Mouse (Mus musculus) intestine, embryonic 16.5 days (tissue): ENCODE data around the gene Slc43a3. TPM values are rescaled to one million over a fixed set of nuclear protein-coding genes. Genes with fewer than 3 reads are reported as not detected.

Experiments
- ATAC-seq: fragments of 200-750 bp; cut with Nextera tagmentation; 2 replicates; pipeline ENCODE4 v1.8.0; 2017; ENCODE audit warnings: moderate TSS enrichment, moderate library complexity
- H3K27ac ChIP-seq: fragments of 300-500 bp; sonication (generic); 2 replicates; pipeline ENCODE4 v1.5.1; 2014; ENCODE audit warnings: mild to moderate bottlenecking, low read length
- H3K27me3 ChIP-seq: fragments of 300-500 bp; sonication (generic); replicated peaks from 2 replicates; pipeline ENCODE4 v1.6.1; 2014; ENCODE audit warnings: low read length, control low read depth, mixed read lengths; ENCODE audit not compliant: control insufficient read depth, insufficient read depth
- H3K36me3 ChIP-seq: fragments of 300-500 bp; sonication (generic); 2 replicates; pipeline ENCODE4 v1.6.1; 2014; ENCODE audit warnings: low read length, control low read depth; ENCODE audit not compliant: control insufficient read depth, insufficient read depth
- H3K4me1 ChIP-seq: fragments of 300-500 bp; sonication (generic); 2 replicates; pipeline ENCODE4 v1.6.1; 2014; ENCODE audit warnings: low read length, control low read depth, mixed read lengths; ENCODE audit not compliant: control insufficient read depth, insufficient read depth
- H3K4me2 ChIP-seq: fragments of 300-500 bp; sonication (generic); 2 replicates; pipeline ENCODE4 v1.6.1; 2014; ENCODE audit warnings: low read depth, low read length, control low read depth
- H3K4me3 ChIP-seq: fragments of 300-500 bp; sonication (generic); 2 replicates; pipeline ENCODE4 v1.5.1; 2014; ENCODE audit warnings: mild to moderate bottlenecking, low read length
- H3K9ac ChIP-seq: fragments of 300-500 bp; sonication (generic); 2 replicates; pipeline ENCODE4 v1.6.1; 2014; ENCODE audit warnings: low read depth, low read length
- H3K9me3 ChIP-seq: fragments of 300-500 bp; sonication (generic); 2 replicates; pipeline ENCODE4 v1.6.1; 2016; ENCODE audit warnings: low read length, control low read depth; ENCODE audit not compliant: control insufficient read depth
- WGBS: fragments of 180-500 bp; shearing (Covaris S2); extraction: QIAGEN DNeasy Blood & Tissue Kit; methylation state at CpG from one replicate; pipeline ENCODE4 v1.1.7; 2014; 5-methylcytosine and 5-hydroxymethylcytosine counted together
- polyA plus RNA-seq: library from polyadenylated mRNA; unstranded; fragments of >200 nt; fragmentation: Nextera tagmentation; extraction: Ambion mirVana; gene quantifications from 2 replicates; pipeline ENCODE4 v1.2.1, GENCODE M21; 2015

Slc43a3 gene
- polyA plus RNA-seq, 1 experiment from 2014 or later, result 47.7 TPM

DNA sequence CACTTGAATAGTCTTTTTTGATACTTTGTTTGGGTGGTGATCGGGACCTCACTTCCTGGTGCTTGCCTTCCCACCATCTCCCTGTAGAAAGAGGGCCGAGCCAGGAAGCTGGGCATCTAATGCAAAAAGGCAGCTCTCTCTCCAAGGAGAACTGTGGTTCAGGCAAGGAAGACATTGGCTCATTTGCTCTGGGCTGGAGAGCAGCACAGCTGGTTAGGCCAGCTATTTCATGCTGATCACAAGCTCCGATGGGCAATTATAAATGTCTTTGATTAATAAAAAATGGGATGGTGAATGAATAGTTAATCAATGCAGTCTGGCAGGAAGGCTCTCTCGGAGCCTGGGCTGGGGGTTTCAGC lies 1.8 kb upstream of the Slc43a3 start:
- WGBS, result 62% methylated on average over 4 of the region's 4 CpGs

DNA sequence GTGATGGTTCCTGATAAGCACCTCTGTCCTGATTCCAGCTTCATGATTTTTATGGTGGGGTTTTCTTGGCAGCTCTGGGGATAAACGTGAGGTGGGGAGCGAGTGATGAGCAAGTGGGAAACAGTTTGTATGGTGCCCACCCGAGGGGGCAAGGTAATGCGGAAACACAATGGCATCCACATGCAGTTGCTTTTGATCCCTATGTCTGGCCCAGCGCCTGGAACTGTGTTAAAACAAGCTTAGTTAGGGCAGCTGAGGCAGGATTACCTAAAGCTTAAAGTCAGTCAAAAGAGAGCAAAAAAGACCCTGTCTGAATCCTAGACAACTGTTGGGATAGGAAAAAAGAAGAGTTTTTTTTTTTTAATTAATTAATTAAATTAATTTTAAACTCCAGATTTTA lies 1.3 kb upstream of the Slc43a3 start:
- no peaks in the 10 kb centered on the region for H3K27me3 ChIP-seq
- peaks cover 15% of the 10 kb centered on the region for H3K4me1 ChIP-seq
- no peak overlapping the region for H3K9ac ChIP-seq
- H3K9me3 ChIP-seq, result no peaks in the 10 kb centered on the region
- ATAC-seq, result no peak
- 88% methylated on average over 5 of the region's 5 CpGs for WGBS
- H3K36me3 ChIP-seq, result no peaks in the 10 kb centered on the region
- no peak overlapping the region for H3K27ac ChIP-seq
- H3K4me3 ChIP-seq, result no peak overlapping the region
- H3K4me2 ChIP-seq, result no peak overlapping the region

More for the DNA sequence above, 1.8 kb upstream of the Slc43a3 start:
- H3K27ac ChIP-seq, result no peak overlapping the region
- no peak for ATAC-seq
- no peaks in the 10 kb centered on the region for H3K27me3 ChIP-seq
- H3K4me1 ChIP-seq, result peaks cover 15% of the 10 kb centered on the region
- no peaks in the 10 kb centered on the region for H3K9me3 ChIP-seq
- H3K9ac ChIP-seq, result no peak overlapping the region
- H3K36me3 ChIP-seq, result no peaks in the 10 kb centered on the region
- no peak overlapping the region for H3K4me2 ChIP-seq
- no peak overlapping the region for H3K4me3 ChIP-seq

DNA sequence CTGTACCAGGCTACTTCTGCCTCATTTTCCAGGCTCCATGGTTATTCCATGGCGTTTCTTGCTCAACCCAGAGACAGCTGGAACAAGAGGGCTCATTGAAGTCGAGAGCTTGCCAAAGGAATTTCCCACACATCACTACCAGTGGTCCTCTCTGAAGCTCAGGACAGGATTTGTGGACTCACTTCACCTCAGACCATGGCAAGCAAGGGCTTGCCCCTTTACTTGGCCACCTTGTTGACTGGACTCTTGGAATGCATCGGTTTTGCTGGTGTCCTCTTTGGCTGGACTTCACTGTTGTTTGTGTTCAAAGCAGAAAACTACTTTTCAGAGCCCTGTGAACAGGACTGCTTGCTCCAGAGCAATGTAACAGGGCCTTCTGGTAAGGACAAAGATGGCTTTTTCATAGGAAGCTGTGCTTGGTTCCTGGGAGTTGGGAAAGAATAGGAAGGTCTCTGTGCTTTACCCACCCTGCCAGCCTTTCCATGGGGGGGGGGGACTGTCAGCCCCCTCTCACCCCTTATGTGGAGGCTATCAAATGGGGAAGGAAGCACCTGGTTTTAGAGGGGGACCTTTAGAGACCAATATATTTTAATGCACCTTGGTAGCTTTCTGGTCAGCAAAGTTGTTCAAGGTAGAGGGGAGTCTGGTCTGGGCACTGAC lies 1.2 kb downstream of the Slc43a3 start:
- WGBS, result 52% methylated on average over 3 of the region's 3 CpGs
- H3K4me1 ChIP-seq, result peaks cover 18% of the 10 kb centered on the region
- H3K9me3 ChIP-seq, result no peaks in the 10 kb centered on the region
- peak overlapping the region; percentile 66 for H3K4me2 ChIP-seq
- H3K4me3 ChIP-seq, result peak overlapping the region; percentile 60
- H3K27me3 ChIP-seq, result no peaks in the 10 kb centered on the region
- ATAC-seq, result no peak
- H3K27ac ChIP-seq, result peak overlapping the region; percentile 67; the same call in 1 of the 2 replicates
- no peaks in the 10 kb centered on the region for H3K36me3 ChIP-seq
- peak overlapping the region; percentile 76 for H3K9ac ChIP-seq

DNA sequence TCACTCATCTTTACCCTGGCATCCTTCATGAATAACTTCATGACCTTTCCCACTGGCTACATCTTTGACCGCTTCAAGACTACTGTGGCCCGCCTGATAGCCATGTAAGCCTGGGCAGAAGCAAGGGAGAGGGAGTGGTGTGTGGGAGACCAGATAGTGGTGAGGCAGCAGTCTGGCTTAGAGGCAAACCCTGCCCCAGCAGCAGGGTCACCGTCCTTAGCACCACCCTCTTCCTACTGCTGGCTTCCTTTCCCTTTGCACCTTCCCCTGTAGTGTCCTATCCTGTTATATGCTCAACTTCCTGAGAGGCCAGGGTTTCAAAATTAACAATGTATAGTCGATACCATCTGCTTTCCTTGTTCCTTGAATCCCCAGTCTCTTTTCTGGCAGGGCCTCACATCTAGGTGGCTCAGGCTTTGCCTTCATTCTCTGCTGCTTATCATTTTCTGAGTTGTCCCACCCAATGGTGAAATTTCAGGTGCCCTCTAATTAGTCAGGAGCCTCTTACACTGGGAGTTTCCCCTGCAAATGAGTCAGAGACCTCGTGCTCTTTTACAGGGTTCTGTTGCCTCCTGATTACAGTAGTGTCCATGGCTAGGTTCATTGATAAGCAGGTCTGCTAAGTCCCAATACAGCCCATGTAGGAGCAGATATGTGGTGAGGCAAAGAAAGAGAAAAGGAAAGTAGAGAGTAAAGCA lies 2.0 kb downstream of the Slc43a3 start:
- H3K36me3 ChIP-seq, result no peaks in the 10 kb centered on the region
- H3K27ac ChIP-seq, result peak overlapping the region; percentile 67
- peak overlapping the region; percentile 76; the same call in 1 of the 2 replicates for H3K9ac ChIP-seq
- no peaks in the 10 kb centered on the region for H3K27me3 ChIP-seq
- H3K4me1 ChIP-seq, result peaks cover 18% of the 10 kb centered on the region
- H3K9me3 ChIP-seq, result no peaks in the 10 kb centered on the region
- H3K4me3 ChIP-seq, result peak overlapping the region; percentile 60
- 49% methylated on average over 5 of the region's 5 CpGs for WGBS
- H3K4me2 ChIP-seq, result peak overlapping the region; percentile 66
- ATAC-seq, result peak; percentile 92

DNA sequence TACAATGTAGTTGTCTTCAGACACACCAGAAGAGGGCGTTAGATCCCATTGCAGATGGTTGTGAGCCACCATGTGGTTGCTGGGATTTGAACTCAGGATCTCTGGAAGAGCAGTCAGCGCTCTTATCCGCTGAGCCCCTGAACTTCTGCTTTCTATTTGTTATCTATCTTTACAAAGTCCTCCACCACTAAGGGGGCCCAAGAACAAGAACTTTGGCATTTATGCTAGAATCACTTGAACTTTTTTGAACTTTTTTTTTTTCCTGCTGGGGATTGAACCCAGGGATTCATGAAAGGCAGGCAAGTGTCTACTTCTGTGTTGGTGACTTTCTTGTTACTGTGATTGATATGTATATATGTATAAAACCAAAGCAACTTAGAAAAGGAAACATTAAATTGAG lies 2.9 kb downstream of the Slc43a3 start:
- Histone ChIP-seq H3K4me3 (no peak overlapping the region), H3K27me3 (no peaks in the 10 kb centered on the region), H3K36me3 (no peaks in the 10 kb centered on the region), H3K27ac (peak overlapping the region; percentile 65; the same call in 1 of the 2 replicates), H3K4me1 (peaks cover 18% of the 10 kb centered on the region), H3K9ac (no peak overlapping the region), H3K4me2 (no peak overlapping the region), H3K9me3 (no peaks in the 10 kb centered on the region)
- ATAC-seq, result no peak
- WGBS, result 94% methylated on average over 3 of the region's 3 CpGs

DNA sequence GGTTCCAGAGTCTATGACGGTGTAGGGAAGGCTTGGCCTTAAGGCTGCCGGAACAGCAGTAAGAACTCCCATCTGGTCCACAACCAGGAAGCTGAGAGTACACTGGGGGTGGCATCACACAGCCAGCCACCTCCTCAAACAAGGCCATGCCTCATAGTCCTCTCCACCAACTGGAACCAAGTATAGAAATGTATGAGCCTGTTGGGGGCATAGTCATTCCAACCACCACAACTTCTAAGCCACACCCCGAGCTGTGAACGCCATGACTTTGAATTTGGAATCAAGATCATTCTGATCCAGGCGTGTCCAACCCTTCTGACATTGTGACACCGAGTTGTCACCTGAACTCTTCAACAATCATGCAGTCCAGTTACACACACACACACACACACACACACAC lies 3.3 kb downstream of the Slc43a3 start:
- Histone ChIP-seq H3K4me1 (peaks cover 18% of the 10 kb centered on the region), H3K9me3 (no peaks in the 10 kb centered on the region), H3K27me3 (no peaks in the 10 kb centered on the region), H3K4me2 (no peak overlapping the region), H3K36me3 (no peaks in the 10 kb centered on the region), H3K9ac (no peak overlapping the region), H3K4me3 (no peak overlapping the region), H3K27ac (peak overlapping the region; percentile 65; the same call in 1 of the 2 replicates)
- 87% methylated on average over 6 of the region's 6 CpGs for WGBS
- no peak for ATAC-seq

DNA sequence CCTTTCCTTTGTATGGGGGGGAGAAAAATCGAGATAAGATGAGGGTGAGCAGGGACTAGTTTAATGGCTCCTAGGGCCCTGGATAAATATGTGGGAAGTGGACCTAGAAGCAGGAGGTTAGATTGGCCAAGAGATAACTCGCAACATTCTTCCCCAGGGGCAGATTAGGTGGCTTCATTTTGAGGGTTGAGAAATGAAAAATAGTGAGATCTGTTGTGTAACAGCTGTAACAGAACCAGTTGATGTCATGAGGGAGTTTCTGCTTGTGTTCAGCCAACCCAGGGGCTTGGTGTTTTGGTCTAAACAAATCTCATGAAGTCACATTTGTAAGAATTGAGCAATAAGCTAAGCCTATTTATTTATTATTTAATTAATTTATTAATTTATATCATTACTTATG lies 5.0 kb downstream of the Slc43a3 start:
- no peak overlapping the region for H3K4me2 ChIP-seq
- no peaks in the 10 kb centered on the region for H3K27me3 ChIP-seq
- H3K36me3 ChIP-seq, result no peaks in the 10 kb centered on the region
- H3K4me1 ChIP-seq, result peaks cover 18% of the 10 kb centered on the region
- H3K4me3 ChIP-seq, result no peak overlapping the region
- no peak for ATAC-seq
- H3K9me3 ChIP-seq, result no peaks in the 10 kb centered on the region
- no peak overlapping the region for H3K27ac ChIP-seq
- WGBS, result 76% methylated on average over 2 of the region's 2 CpGs
- no peak overlapping the region for H3K9ac ChIP-seq

DNA sequence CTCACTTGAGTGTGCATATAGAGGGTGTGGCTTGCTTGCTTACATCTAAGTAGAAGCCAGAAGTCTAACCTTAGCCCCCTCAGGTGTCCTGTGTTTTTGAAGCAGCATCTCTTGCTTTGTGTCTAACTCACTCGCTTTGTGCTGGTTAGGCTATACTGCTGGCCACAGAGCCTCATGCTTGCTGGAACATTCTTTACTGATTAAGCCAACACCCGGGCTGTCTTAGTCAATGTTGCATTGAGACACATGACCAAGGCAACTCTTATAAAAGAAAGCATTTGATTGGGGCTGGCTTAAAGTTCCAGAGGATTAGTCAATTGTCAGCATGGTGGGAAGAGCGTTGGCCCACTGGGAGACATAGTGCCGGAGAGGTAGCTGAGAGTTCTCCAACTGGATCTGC lies 5.4 kb downstream of the Slc43a3 start:
- no peaks in the 10 kb centered on the region for H3K9me3 ChIP-seq
- no peaks in the 10 kb centered on the region for H3K36me3 ChIP-seq
- no peaks in the 10 kb centered on the region for H3K27me3 ChIP-seq
- H3K27ac ChIP-seq, result no peak overlapping the region
- no peak overlapping the region for H3K9ac ChIP-seq
- ATAC-seq, result no peak
- peaks cover 18% of the 10 kb centered on the region for H3K4me1 ChIP-seq
- H3K4me2 ChIP-seq, result no peak overlapping the region
- no peak overlapping the region for H3K4me3 ChIP-seq
- 91% methylated on average over 4 of the region's 4 CpGs for WGBS

DNA sequence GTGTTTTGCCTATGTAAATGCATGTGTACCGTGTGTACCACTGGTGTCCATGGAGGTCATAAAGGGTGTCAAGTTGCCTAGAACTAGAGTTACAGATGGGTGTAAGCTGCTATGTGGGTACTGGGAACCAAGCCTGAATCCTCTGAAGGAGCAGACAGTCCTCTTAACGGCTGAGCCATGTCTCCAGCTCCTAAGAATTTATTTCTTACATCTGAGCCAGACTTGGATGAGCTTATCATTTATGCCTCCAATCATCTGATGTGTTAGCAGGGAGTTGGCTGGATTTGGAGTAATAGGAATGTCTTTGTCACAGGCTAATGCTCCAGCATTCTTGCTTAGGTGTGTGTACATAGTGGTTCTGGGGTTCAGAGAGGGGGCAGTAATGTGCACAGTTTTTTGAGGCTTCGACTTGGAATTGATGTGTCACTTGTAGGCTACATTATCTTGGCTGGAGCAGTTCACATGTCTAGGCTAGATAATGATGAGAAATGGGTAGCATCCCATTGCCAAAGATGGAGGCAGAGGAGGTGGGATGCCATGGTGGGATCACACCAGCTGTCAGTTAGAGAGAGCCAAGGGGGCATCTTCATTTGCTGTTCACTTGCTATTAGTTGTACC lies 10.9 kb downstream of the Slc43a3 start:
- no peaks in the 10 kb centered on the region for H3K27me3 ChIP-seq
- no peak overlapping the region for H3K9ac ChIP-seq
- WGBS, result 86% methylated on average over 3 of the region's 3 CpGs
- no peak for ATAC-seq
- H3K4me2 ChIP-seq, result no peak overlapping the region
- no peaks in the 10 kb centered on the region for H3K4me1 ChIP-seq
- H3K4me3 ChIP-seq, result no peak overlapping the region
- peaks cover 2% of the 10 kb centered on the region for H3K36me3 ChIP-seq
- H3K27ac ChIP-seq, result no peak overlapping the region
- H3K9me3 ChIP-seq, result no peaks in the 10 kb centered on the region
